Mouse (Mus musculus) retina, postnatal 1 day (tissue): ENCODE measurements around the gene Gm16181.
"Not testable (repeated sequence)": the region's sequence is repeated elsewhere in the genome, so short reads cannot be mapped to it uniquely, and the experiment has no call there.

Experiments used
- DNase-seq: peaks from one replicate; pipeline ENCODE4 v3.0.0-alpha.2; 2012

Gm16181 gene

DNA sequence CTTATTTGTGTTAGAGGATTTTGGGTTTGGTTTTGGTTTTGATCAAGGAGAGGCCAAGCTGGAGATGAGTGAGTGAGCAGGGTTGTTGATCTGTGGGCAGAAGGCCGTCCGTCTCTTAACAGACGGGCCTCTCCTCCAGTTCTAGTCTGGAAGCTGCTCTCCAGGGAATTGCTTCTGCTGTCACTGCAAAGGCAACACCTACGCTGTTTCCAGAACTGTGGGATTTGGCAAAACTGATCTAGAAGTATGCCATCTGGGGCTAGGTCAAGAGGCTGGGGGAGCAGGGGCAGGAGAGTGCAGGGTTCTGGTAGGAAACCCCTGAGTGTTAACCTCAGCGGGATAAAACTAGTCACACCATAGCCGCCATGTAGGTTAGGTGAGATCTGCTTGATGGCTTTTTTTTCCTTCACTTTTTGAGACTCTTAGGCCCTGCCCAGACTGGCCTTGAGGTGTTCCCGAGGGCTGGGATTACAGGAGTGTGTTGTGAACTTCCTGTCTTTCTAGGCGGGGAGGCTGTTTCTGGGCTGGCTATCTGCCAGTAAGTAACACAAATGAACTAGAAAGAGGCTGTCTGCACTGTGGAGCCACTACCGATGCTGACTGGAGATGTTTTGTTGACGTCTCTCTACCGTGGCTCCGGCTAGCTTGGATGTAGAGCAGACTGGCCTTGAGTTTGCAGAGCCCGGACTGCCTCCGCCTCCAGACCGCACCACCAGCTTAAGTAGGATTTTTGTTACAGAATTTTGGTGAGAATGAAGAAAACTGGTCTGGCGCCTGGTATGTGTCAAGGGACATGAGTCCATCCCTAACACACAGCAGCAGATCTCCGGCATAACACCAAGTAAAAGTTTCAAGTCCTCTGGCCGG is 12.7 kb downstream of the Gm16181 start, which contains the start of gene Atp6v1g2:
Gene Atp6v1g2, plus strand, starts transcription at position 547 of the 867 bp plus-strand sequence.
- DNase-seq = no peak

GRCm38 (mm10) chr17:35234090-35234489 is 13.5 kb downstream of the Gm16181 start:
- not testable (repeated sequence) for DNase-seq

DNA sequence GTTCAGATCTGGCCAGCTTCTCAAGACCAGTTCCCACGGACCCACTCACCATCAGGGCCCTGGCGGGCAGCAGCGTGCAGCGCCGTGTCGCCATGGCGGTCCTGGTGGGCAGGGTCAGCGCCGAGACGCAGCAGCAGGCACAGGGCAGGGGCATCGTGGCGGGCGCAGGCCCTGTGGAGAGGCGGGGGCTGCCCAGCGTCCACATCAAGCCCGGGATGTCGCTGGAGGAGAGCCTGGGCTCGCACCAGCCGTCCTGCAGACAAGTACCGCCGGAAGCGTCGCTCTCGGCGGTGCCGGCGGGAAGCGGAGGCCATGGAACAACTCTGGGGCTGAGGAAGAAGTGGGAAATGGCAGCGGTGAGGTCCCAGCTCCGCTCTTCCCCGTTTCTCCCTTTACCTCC is 14.3 kb downstream of the Gm16181 start:
- DNase-seq = peak; percentile 60

- DNase-seq = peak; percentile 97
Observed at GRCm38 (mm10) chr17:35235614-35236389, 15.2 kb downstream of the Gm16181 start, which contains the start of gene Nfkbil1. Nfkbil1 (minus strand) TSS chr17:35235792.

DNA sequence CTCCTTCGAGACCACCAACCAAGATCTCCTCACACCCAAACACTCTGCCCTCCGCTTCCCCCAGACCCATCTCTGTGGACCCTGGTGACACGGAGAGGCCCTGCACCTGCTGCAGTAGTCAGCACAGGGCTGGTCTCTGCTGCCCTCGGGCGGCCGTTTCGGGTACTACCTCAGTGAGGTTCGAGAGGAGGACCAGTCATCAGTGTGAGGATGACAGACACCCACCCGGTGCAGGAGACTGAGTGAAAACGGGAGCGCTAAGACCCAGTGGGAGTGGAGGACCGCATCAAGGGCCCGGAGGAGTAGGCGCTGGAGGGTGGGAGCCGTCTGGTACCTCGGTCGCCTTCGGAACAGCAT is 15.7 kb downstream of the Gm16181 start:
- DNase-seq = peak; percentile 95

GRCm38 (mm10) chr17:35236996-35237395 is 16.4 kb downstream of the Gm16181 start:
- DNase-seq = no peak

- DNase-seq = no peak
Observed at GRCm38 (mm10) chr17:35237504-35237903, 16.9 kb downstream of the Gm16181 start.

DNA sequence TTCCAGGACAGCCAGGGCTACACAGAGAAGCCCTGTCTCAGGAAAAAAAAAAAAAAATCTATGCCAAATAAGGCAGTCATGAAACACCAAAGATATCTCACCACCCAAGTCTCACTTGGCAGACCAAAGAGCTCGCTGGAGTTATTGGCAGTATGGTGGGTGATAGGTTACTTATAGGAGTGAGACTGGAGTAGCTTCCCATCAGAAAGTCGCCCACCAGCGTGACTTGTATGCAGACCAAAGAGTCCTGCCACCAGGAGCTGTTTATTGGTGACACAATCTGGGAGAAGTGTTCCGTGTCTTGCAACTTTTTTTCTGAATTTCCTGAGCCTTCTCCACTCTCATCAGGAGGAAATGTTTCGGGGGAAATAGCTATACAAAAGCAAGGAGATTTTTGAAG is 19.1 kb downstream of the Gm16181 start:
- DNase-seq = no peak

GRCm38 (mm10) chr17:35240384-35241304 is 20.0 kb downstream of the Gm16181 start:
- no peak for DNase-seq

- peak; percentile 98 for DNase-seq
Observed at GRCm38 (mm10) chr17:35241305-35242014, 20.8 kb downstream of the Gm16181 start, which contains the start of gene Ddx39b. Ddx39b (plus strand) TSS chr17:35241746.

GRCm38 (mm10) chr17:35242015-35242941 is 21.6 kb downstream of the Gm16181 start:
- peak; percentile 86 for DNase-seq

- DNase-seq = peak; percentile 69
Observed at GRCm38 (mm10) chr17:35243086-35243485, 22.5 kb downstream of the Gm16181 start.

DNA sequence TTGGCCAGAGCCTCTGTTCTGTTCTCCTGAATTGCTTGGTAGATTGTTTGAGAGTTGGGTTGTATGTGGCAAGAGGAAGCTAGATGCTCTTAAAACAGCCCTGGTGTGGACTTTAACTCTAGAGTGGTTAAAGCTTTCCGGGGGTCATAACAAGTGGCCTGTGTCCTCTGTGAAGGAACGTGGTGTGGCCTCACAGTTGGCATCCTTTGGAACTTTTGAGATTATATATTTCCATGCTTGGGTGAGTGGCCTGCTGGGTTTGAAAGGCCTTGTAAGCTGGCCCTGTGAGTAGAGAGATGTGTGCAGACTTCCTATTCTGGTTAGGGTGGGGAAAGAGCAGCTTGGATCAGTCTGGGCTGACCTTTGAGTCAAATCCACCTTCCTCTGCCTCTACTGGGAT is 24.4 kb downstream of the Gm16181 start:
- DNase-seq = no peak

GRCm38 (mm10) chr17:35245731-35246623 is 25.3 kb downstream of the Gm16181 start:
- DNase-seq = peak; percentile 56

DNA sequence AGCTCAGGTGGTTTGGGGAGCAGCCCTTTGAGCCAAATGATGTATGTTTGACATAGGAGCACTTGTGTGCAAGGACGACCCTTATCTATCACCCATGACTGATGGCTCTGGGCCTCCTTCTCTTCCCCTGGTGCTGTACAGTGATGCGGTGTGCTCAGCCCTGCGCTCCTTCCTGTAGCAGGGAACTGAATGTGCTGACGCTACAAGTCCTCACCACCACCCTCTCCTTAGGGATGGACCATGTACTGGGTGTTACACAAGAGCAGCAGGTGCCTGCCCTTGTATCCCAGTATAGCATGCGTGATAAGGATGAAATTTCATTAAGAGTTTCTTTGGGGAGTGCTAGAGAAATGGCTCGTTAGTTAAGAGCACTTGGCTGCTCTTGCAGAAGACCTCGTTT is 26.5 kb downstream of the Gm16181 start:
- DNase-seq = no peak

- no peak for DNase-seq
Observed at GRCm38 (mm10) chr17:35248986-35249385, 28.4 kb downstream of the Gm16181 start.

DNA sequence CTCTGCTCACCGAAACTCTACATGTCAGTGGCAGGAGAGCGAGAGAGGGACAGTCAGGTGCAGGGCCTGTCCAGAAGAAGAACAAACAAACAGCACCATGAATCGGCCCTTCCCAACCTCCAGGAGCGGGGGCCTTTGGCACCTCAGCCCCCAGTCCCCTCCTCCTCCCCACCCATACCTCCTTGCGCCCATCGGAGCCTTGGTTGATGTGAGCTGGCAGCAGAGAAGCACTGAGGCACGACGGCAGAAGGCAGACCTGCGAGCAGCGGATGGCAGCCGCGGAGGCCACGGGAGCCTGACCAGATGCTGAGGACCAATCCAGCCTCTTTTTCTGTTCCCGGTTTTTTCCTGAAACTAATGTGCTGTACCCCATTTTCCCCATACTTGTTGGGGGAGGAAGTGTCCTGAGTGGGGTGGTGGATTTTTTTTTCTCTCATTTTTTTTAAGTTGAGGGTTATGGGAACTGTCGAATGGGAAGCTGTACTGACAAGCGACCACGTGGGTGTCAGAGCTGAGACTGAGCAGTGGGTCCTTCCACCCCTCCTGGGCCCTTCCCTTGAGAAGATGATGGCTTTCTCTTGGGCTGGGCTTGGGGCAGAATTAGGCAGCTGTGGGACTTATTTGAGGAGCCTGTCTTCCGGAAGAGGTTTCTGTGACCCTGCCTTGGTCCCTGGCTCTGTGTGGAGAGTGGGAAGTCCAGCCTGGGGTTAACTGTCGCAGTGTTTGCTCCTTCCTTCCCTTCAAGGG is 29.0 kb downstream of the Gm16181 start:
- DNase-seq = no peak

GRCm38 (mm10) chr17:35250348-35251120 is 29.9 kb downstream of the Gm16181 start:
- DNase-seq = no peak
